Mouse (Mus musculus) limb, embryonic 10.5 days (tissue): ENCODE results near the gene 4931429L15Rik. TPM values are rescaled to one million over a fixed set of nuclear protein-coding genes. Genes with fewer than 3 reads are reported as not detected.
"Not testable (repeated sequence)": the region's sequence is repeated elsewhere in the genome, so short reads cannot be mapped to it uniquely, and the experiment has no call there.

Experiments
- DNase-seq: peaks from one replicate; pipeline ENCODE4 v3.0.0-alpha.2; 2017; ENCODE audit warnings: low spot score
- H3K27ac ChIP-seq: fragments of 300-500 bp; sonication (generic); 2 replicates; pipeline ENCODE4 v1.5.1; 2016; ENCODE audit warnings: mild to moderate bottlenecking
- H3K27me3 ChIP-seq: fragments of 300-500 bp; sonication (generic); 2 replicates; pipeline ENCODE4 v1.6.1; 2016; ENCODE audit warnings: low read depth, mild to moderate bottlenecking; ENCODE audit not compliant: poor library complexity, severe bottlenecking
- H3K36me3 ChIP-seq: fragments of 300-500 bp; sonication (generic); 2 replicates; pipeline ENCODE4 v1.6.1; 2016; ENCODE audit warnings: mild to moderate bottlenecking, moderate library complexity
- H3K4me1 ChIP-seq: fragments of 300-500 bp; sonication (generic); 2 replicates; pipeline ENCODE4 v1.6.1; 2016
- H3K4me3 ChIP-seq: fragments of 300-500 bp; sonication (generic); 2 replicates; pipeline ENCODE4 v1.5.1; 2016; ENCODE audit warnings: mild to moderate bottlenecking, moderate library complexity
- H3K9me3 ChIP-seq: fragments of 300-500 bp; sonication (generic); replicated peaks from 2 replicates; pipeline ENCODE4 v1.6.1; 2016; ENCODE audit warnings: mild to moderate bottlenecking
- WGBS: fragments of 180-500 bp; shearing (Covaris S2); methylation state at CpG from one replicate; pipeline ENCODE4 v1.1.7; 2016; 5-methylcytosine and 5-hydroxymethylcytosine counted together
- polyA plus RNA-seq: library from polyadenylated mRNA; unstranded; fragments of >200 nt; fragmentation: Nextera tagmentation; extraction: Ambion mirVana; gene quantifications from 2 replicates; pipeline ENCODE4 v1.2.1, GENCODE M21; 2016

Gene 4931429L15Rik
- not detected in 2 replicates for polyA plus RNA-seq

DNA sequence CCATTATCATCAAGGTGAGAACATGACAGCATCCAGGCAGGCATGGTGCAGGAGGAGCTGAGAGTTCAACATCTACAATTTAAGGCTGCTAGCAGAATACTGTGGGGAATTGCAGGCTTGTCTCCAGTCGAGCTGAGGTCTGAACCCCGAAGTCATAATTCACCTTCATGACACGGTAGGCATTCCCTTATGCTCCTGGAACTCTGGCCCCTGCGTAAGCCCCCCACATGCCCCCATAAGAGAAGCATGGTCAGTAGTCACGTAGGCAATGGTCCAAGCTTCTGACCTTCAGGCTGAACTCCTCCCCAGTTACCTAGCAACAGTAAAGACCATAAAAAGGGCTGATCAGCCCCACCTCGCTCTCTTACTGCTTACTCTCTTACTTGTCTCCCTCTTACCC, at the start of gene 4931429L15Rik:
TSS of gene 4931429L15Rik (minus strand) at position 101 of the 400 bp plus-strand sequence.
- H3K4me1 ChIP-seq, result peaks cover 21% of the 10 kb centered on the region
- WGBS, result 86% methylated on average over 6 of the region's 6 CpGs
- H3K36me3 ChIP-seq, H3K27ac ChIP-seq, H3K9me3 ChIP-seq, H3K4me3 ChIP-seq, H3K27me3 ChIP-seq, DNase-seq: not testable (repeated sequence)

GRCm38 (mm10) chr9:46362459-46362858, 42.7 kb upstream of the 4931429L15Rik start:
- no peaks in the 10 kb centered on the region for H3K9me3 ChIP-seq
- no peak overlapping the region for H3K27ac ChIP-seq
- no peaks in the 10 kb centered on the region for H3K27me3 ChIP-seq
- H3K36me3 ChIP-seq, result no peaks in the 10 kb centered on the region
- DNase-seq, result no peak
- WGBS, result 82% methylated on average over 2 of the region's 2 CpGs
- no peak overlapping the region for H3K4me3 ChIP-seq
- H3K4me1 ChIP-seq, result peaks cover 10% of the 10 kb centered on the region; the same call in 1 of the 2 replicates

- peaks cover 10% of the 10 kb centered on the region; the same call in 1 of the 2 replicates for H3K4me1 ChIP-seq
- no peaks in the 10 kb centered on the region for H3K36me3 ChIP-seq
- 73% methylated on average over 11 of the region's 11 CpGs for WGBS
- DNase-seq, result no peak
- no peak overlapping the region for H3K27ac ChIP-seq
- H3K4me3 ChIP-seq, result no peak overlapping the region
- H3K9me3 ChIP-seq, result no peaks in the 10 kb centered on the region
- no peaks in the 10 kb centered on the region for H3K27me3 ChIP-seq
Measured at GRCm38 (mm10) chr9:46361461-46362111, 41.8 kb upstream of the 4931429L15Rik start.

- Histone ChIP-seq H3K27ac (no peak overlapping the region), H3K4me1 (peaks cover 49% of the 10 kb centered on the region), H3K9me3 (no peaks in the 10 kb centered on the region), H3K27me3 (peaks cover 29% of the 10 kb centered on the region), H3K4me3 (no peak overlapping the region), H3K36me3 (no peaks in the 10 kb centered on the region)
- peak; percentile 69 for DNase-seq
- WGBS, result 5% methylated on average over 3 of the region's 3 CpGs
Measured at GRCm38 (mm10) chr9:46353992-46354391, 34.2 kb upstream of the 4931429L15Rik start.

DNA sequence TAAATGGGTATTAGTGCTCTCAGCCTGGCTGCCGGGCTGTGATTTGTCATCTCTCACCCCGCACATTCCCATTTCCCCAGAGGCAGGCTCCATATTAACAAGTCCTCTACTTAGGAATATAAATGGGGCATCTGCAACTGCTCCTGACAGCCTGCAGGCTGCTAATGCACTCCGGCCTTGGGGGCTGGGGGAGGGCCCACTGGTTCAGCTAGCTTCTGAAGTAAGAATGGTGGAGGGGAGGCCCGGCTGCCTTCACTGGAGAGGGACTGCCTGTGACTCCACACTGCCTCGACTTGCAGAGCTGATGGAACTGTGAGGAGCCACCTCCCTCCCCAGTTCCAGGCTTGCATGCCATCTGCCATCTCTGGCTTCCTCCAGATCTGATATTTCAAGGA, 33.5 kb upstream of the 4931429L15Rik start:
- H3K27me3 ChIP-seq, result peaks cover 29% of the 10 kb centered on the region
- peak; percentile 67 for DNase-seq
- no peaks in the 10 kb centered on the region for H3K9me3 ChIP-seq
- no peak overlapping the region for H3K4me3 ChIP-seq
- no peak overlapping the region for H3K27ac ChIP-seq
- WGBS, result 13% methylated on average over 5 of the region's 5 CpGs
- H3K4me1 ChIP-seq, result peaks cover 49% of the 10 kb centered on the region
- no peaks in the 10 kb centered on the region for H3K36me3 ChIP-seq

DNA sequence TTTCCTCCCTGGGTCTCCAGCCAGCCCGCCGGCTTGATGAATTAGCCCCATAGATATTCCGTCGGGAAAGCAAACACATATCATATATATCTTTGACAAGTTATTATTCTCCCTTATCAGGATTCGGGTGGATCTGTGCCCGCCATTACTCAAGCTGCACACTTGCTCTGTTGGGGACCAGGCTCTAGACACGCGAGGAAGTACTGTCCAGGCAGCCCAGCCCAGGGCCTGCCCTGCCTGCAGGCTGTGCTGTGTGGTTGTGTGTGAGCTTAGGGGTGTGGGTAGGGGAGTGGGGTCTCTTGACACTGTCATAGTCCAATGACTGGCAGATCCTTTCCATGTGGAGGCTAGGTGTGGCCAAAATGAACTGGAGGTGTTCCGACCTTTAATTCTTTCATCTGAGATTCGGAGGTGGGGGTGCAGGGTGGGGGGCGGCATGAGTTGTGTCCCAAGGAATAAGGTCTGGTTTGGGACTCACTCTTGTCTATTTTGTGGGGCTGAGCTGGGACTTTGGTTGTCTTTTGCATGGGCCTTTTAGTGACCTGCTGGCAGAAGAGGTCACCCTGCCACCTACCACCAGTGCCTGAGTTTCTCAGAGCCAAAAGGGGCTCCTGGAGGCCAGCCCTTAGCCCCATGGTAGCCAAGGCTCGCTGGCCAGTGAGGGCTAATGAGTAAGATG, 33.0 kb upstream of the 4931429L15Rik start:
- peaks cover 29% of the 10 kb centered on the region for H3K27me3 ChIP-seq
- no peaks in the 10 kb centered on the region for H3K9me3 ChIP-seq
- no peaks in the 10 kb centered on the region for H3K36me3 ChIP-seq
- no peak overlapping the region for H3K4me3 ChIP-seq
- 47% methylated on average over 12 of the region's 12 CpGs for WGBS
- peaks cover 49% of the 10 kb centered on the region for H3K4me1 ChIP-seq
- DNase-seq, result peak; percentile 45
- H3K27ac ChIP-seq, result no peak overlapping the region

- peak; percentile 61 for DNase-seq
Measured at GRCm38 (mm10) chr9:46350451-46350981, 30.7 kb upstream of the 4931429L15Rik start.

DNA sequence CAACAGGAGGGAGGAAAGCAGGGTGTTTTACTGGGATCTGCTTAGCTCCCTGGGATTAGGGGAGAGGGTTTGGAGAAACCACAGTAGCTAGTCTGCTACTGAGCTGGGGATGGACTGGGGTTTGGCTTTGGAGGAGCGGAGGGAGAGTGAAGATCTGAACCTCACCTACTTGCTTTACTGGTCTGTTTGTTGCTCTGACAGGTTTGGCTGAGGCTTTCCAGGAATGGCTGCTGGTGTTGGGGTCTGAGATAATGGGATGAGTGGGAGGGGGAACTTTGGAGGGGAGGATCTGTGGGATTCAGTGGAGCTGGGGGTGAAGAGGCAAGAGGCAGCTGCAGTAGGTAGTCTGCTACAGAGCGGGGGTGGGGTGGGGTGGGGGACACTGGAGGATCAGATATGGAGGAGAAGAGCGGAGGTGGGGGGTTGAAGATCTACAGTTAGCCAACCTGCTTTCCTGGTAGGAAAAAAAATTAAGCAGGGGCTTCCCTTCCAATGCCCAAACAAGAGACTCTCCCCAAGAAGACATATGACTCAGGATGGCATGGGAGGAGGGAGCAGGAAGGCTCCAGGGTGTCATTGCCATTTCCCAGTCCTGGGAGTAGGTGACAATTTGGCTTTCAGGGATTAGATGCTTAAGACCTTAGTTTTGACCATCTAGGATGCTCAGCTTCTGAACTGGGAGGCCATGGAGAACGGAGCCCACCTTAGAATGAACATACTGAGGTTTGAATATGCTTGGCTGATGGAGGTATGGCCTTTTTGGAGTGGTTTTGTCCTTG, 26.3 kb upstream of the 4931429L15Rik start:
- H3K4me3 ChIP-seq, result no peak overlapping the region

More at GRCm38 (mm10) chr9:46350451-46350981, 30.7 kb upstream of the 4931429L15Rik start:
- Histone ChIP-seq H3K4me1 (peaks cover 49% of the 10 kb centered on the region), H3K36me3 (no peaks in the 10 kb centered on the region), H3K4me3 (no peak overlapping the region), H3K27me3 (peaks cover 29% of the 10 kb centered on the region), H3K27ac (peak overlapping the region; percentile 66), H3K9me3 (no peaks in the 10 kb centered on the region)
- WGBS, result 30% methylated on average over 9 of the region's 9 CpGs

DNA sequence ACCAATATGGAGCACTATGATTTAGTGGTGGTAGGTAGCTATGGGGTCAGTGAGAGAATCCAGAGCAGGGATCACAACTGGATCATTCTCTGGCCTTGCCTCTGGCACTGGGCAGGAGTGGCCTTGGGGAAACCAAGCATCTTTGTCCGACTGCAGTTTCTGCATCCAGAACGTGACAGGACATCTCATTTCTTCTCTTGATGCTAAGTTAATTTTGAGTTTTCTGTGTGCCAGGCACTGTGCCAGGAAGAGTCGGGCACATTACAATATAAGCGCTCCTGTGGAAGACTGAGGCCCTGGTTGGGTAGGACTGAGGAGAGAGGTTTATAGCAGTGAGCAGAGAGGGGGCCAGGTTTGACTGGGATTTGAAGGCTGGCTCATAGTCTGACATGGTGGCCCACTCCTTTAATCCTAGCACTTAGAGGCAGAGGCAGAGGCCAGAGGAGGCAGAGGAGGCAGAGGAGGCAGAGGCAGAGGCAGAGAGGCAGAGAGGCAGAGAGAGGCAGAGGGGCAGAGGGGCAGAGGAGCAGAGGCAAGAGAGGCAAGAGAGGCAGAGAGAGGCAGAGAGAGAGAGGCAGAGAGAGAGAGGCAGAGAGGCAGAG, 19.4 kb upstream of the 4931429L15Rik start:
- Histone ChIP-seq H3K9me3 (no peaks in the 10 kb centered on the region), H3K27ac (peak overlapping the region; percentile 56; the same call in 1 of the 2 replicates), H3K4me1 (peaks cover 32% of the 10 kb centered on the region), H3K36me3 (no peaks in the 10 kb centered on the region), H3K27me3 (peaks cover 33% of the 10 kb centered on the region), H3K4me3 (no peak overlapping the region)
- 84% methylated on average over 4 of the region's 4 CpGs for WGBS
- peak; percentile 16 for DNase-seq

More for the DNA sequence above, 26.3 kb upstream of the 4931429L15Rik start:
- WGBS, result 77% methylated on average over 4 of the region's 4 CpGs
- no peak for DNase-seq
- no peaks in the 10 kb centered on the region for H3K36me3 ChIP-seq
- no peak overlapping the region for H3K27ac ChIP-seq
- H3K4me1 ChIP-seq, result peaks cover 19% of the 10 kb centered on the region
- H3K9me3 ChIP-seq, result no peaks in the 10 kb centered on the region
- H3K27me3 ChIP-seq, result peaks cover 5% of the 10 kb centered on the region

DNA sequence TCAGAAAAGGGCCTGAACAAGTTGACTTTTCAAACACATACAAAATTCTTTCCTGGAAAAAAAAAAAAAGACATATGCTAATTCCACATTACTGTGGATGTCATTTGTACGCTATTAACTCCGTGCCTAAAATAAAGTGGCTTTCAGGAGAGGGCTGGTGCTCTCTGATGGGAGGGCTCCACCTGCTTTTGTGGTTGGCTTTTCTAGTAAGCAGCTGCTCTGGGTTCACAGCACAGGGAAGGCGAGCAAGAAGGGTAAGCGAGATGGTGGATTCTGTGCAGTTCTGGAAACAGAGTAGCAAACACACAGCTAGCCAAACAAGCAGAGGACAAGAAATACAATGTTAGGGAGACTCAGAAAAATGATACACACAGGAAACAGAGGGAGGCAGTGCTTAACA, 18.6 kb upstream of the 4931429L15Rik start:
- no peaks in the 10 kb centered on the region for H3K36me3 ChIP-seq

GRCm38 (mm10) chr9:46337852-46338291, 18.1 kb upstream of the 4931429L15Rik start:
- Histone ChIP-seq H3K27ac (no peak overlapping the region), H3K27me3 (peaks cover 43% of the 10 kb centered on the region), H3K4me3 (no peak overlapping the region), H3K4me1 (peaks cover 32% of the 10 kb centered on the region), H3K9me3 (no peaks in the 10 kb centered on the region), H3K36me3 (no peaks in the 10 kb centered on the region)
- WGBS, result 7% methylated on average over 3 of the region's 3 CpGs
- DNase-seq, result peak; percentile 56

More for the DNA sequence above, 18.6 kb upstream of the 4931429L15Rik start:
- Histone ChIP-seq H3K9me3 (no peaks in the 10 kb centered on the region), H3K27ac (no peak overlapping the region), H3K4me3 (no peak overlapping the region), H3K27me3 (peaks cover 38% of the 10 kb centered on the region), H3K4me1 (peaks cover 32% of the 10 kb centered on the region)
- DNase-seq, result no peak
- WGBS, result 48% methylated on average over 4 of the region's 4 CpGs

- Histone ChIP-seq H3K27me3 (peaks cover 49% of the 10 kb centered on the region), H3K9me3 (no peaks in the 10 kb centered on the region), H3K4me3 (no peak overlapping the region), H3K27ac (no peak overlapping the region), H3K36me3 (no peaks in the 10 kb centered on the region), H3K4me1 (peaks cover 32% of the 10 kb centered on the region)
- no peak for DNase-seq
- 75% methylated on average over 7 of the region's 7 CpGs for WGBS
Measured at GRCm38 (mm10) chr9:46337331-46337730, 17.5 kb upstream of the 4931429L15Rik start.
